Mouse (Mus musculus) thymus, adult 2 months (tissue): ENCODE results near the gene Gatad2b.

Experiments
- CTCF ChIP-seq: fragments of 200-500 bp; IDR thresholded peaks from 2 replicates; pipeline ENCODE4 v1.5.1; 2012; ENCODE audit warnings: mild to moderate bottlenecking, control low read depth, low read length, moderate library complexity, borderline replicate concordance; ENCODE audit not compliant: control insufficient read depth, poor library complexity, insufficient read depth; ENCODE audit errors: extremely low read depth
- POLR2A ChIP-seq: fragments of 200-500 bp; IDR thresholded peaks from 2 replicates; pipeline ENCODE4 v1.6.1; 2012; ENCODE audit warnings: mild to moderate bottlenecking, low read length, control low read depth, moderate library complexity; ENCODE audit not compliant: control insufficient read depth, poor library complexity, insufficient read depth; ENCODE audit errors: extremely low read depth

GRCm38 (mm10) chr3:90375562-90376246 lies 82.7 kb downstream of the Gatad2b start:
- no peak for TF ChIP-seq POLR2A
- no peak for TF ChIP-seq CTCF
